Mouse (Mus musculus) brain, embryonic 14.5 days (tissue): ENCODE measurements around the gene Dnah2.

Experiments
- CTCF ChIP-seq: fragments of 200-500 bp; IDR thresholded peaks from 2 replicates; pipeline ENCODE4 v1.5.1; 2012; ENCODE audit warnings: inconsistent platforms, mild to moderate bottlenecking, moderate library complexity, borderline replicate concordance; ENCODE audit not compliant: insufficient read depth, insufficient read length; ENCODE audit errors: extremely low read depth
- POLR2A ChIP-seq: fragments of 200-500 bp; IDR thresholded peaks from 2 replicates; pipeline ENCODE4 v1.6.1; 2012; ENCODE audit warnings: mild to moderate bottlenecking, inconsistent platforms, borderline replicate concordance; ENCODE audit not compliant: poor library complexity, insufficient read depth, insufficient read length, severe bottlenecking; ENCODE audit errors: extremely low read depth

DNA sequence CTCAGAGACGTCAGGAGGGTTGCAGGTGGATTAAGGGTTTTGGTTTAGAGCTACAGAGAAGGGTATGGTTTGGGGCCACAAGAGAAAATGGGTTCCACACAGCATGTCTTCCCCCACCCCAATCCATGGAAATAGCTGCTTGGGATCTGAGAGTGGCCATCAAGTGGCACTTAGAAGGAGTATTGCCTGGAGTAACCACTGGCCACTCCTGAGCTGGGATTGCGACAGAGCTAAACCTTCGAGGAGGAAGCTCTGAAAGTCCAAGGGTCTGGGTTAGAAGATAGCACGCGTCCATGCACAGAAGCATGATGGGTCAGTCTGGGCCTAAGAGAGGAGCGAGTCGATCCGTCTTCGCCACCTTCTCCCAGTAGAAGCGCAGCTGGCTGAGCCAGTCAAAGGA, 72.1 kb downstream of the Dnah2 start:
- TF ChIP-seq CTCF (no peak), POLR2A (no peak)
